Mouse (Mus musculus): ENCODE results near the gene Tnfsf13b. TPM values are rescaled to one million over a fixed set of nuclear protein-coding genes. Genes with fewer than 3 reads are reported as not detected.

Tnfsf13b gene
- polyA plus RNA-seq (2017; shearing (Covaris generic)), result 10 to 100 TPM in 1 of 2 experiments, 1 to 10 TPM in 1; 1.2 to 18.2 TPM

GRCm38 (mm10) chr8:10006156-10006985, at the start of gene Tnfsf13b:
Tnfsf13b (plus strand) TSS chr8:10006467.

GRCm38 (mm10) chr8:9977573-9978314, 28.5 kb upstream of the Tnfsf13b start, which contains the start of the genes Lig4 and Abhd13:
Lig4 (minus strand) TSS chr8:9977686.
Abhd13 (plus strand) TSS chr8:9977707.

Other genes with a start within 250 kb of the Tnfsf13b start
- gene Fam155a, start 235.3 kb upstream of the Tnfsf13b start, polyA plus RNA-seq (2017; shearing (Covaris generic)), result under 1 TPM in 1 of 2 experiments, not detected in 1; 0.53 TPM
- gene Gm10217, start 142.2 kb upstream of the Tnfsf13b start, polyA plus RNA-seq (2017; shearing (Covaris generic)), result not detected
- 1 to 10 TPM; 3.1 to 4.7 TPM for gene Lig4, start 28.8 kb upstream of the Tnfsf13b start, polyA plus RNA-seq (2017; shearing (Covaris generic))
- 10 to 100 TPM; 15.8 to 17.7 TPM for gene Abhd13, start 28.8 kb upstream of the Tnfsf13b start, polyA plus RNA-seq (2017; shearing (Covaris generic))
- under 1 TPM in 1 of 2 experiments, not detected in 1; 0.06 TPM for gene Myo16, start 147.4 kb downstream of the Tnfsf13b start, polyA plus RNA-seq (2017; shearing (Covaris generic))

Data from activated CD4-positive, CD25-positive, alpha-beta regulatory T cell (primary cell).